In the genomic region with DNA sequence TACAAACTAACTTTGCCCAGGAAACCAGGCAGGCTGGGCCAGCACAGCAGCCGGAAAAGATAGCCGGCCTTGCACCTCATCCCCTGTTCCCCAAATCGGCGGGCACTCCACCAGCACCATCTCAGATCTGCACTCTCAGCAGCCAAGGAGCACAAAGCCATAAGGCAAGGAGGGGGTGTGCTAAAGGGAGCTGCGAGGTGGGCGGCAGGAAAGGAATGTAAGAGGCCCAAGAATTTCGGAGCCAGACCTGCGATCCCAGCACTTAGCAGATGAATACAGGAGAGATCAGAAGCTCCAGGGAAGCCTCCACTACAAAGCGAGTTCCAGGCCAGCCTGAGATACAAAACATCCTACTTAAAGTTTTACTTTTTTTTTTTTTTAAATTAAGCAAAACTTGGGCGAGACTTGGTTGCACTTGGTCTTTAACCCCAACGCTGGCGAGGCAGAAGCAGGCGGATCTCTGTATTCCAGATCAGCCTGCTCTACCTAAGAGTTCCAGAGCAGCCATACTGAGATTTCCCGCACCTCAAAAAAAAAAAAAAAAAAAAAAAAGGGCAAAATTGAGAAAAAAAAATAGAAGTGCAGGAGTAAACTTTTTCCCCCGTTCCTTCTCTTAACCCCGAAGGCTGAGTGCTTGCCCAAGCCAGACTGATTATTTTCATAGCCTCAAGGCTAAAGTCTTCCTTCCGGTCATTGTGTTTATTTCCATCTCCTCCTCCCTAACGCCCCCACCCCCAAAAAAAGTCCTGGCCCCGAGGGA, we compare ENCODE assay signal across 8 mouse cellular contexts. TPM values are rescaled to one million over a fixed set of nuclear protein-coding genes. Genes with fewer than 3 reads are reported as not detected.
A peak's percentile ranks its signal among the peaks of the same experiment; 100 is the strongest.
DNase-seq lines count a peak whose midpoint lies in the region; ATAC-seq and TF ChIP-seq lines count a peak whose summit lies in the region.

No protein-coding gene starts in this region.

- peak overlapping the region; percentile 96 for H3ac ChIP-seq in myocyte (ENCODE audit: control insufficient read depth, insufficient read length)

- H3K4me1 ChIP-seq in erythroblast, embryonic 14.5 days (ENCODE audit: control insufficient read depth) = peaks cover 41% of the 10 kb centered on the region
- peaks cover 36% of the 10 kb centered on the region for H3K4me1 ChIP-seq in forebrain, embryonic 12.5 days
- H3K4me1 ChIP-seq in hindbrain, embryonic 12.5 days = peaks cover 37% of the 10 kb centered on the region

- peak overlapping the region; percentile 99 for H3K4me3 ChIP-seq in erythroblast, embryonic 14.5 days (replicated peaks)
- H3K4me3 ChIP-seq in forebrain, embryonic 12.5 days (replicated peaks) = peak overlapping the region; percentile 66
- H3K4me3 ChIP-seq in hindbrain, embryonic 12.5 days = peak overlapping the region; percentile 84
- peak overlapping the region; percentile 88 for H3K4me3 ChIP-seq in myocyte

- intact Hi-C loops in left cerebral cortex, postnatal 36 days (cut with DNase I) = no loop called here

- peaks cover 38% of the 10 kb centered on the region for H3K36me3 ChIP-seq in erythroblast, embryonic 14.5 days (ENCODE audit: control insufficient read depth)
- H3K36me3 ChIP-seq in forebrain, embryonic 12.5 days (replicated peaks) = peaks cover 34% of the 10 kb centered on the region
- peaks cover 32% of the 10 kb centered on the region for H3K36me3 ChIP-seq in hindbrain, embryonic 12.5 days
- H3K36me3 ChIP-seq in myocyte (ENCODE audit: control insufficient read depth, insufficient read depth) = peaks cover 9% of the 10 kb centered on the region

- H3K79me2 ChIP-seq in myocyte (ENCODE audit: control insufficient read depth, insufficient read depth) = peaks cover 61% of the 10 kb centered on the region

- no peak for TF ChIP-seq CTCF in Patski (IDR thresholded peaks at IDR 0.05)

- H3K9ac ChIP-seq in forebrain, embryonic 12.5 days = peak overlapping the region; percentile 95
- peak overlapping the region; percentile 99 for H3K9ac ChIP-seq in hindbrain, embryonic 12.5 days

- 4% methylated on average over 19 of the region's 19 CpGs for WGBS in forebrain, embryonic 12.5 days
- 4% methylated on average over 19 of the region's 19 CpGs for WGBS in hindbrain, embryonic 12.5 days

- DNase-seq in Patski (ENCODE audit: low read depth, low spot score) = peak; percentile 13
- DNase-seq in left cerebral cortex, postnatal 36 days (ENCODE audit: low spot score in 2 of 2) = peak; percentile 64 to 65

- no peak for ATAC-seq in erythroblast, adult 5-6 weeks (replicated peaks; ENCODE audit: low FRiP score, poor library complexity, severe bottlenecking)
- no peak for ATAC-seq in Patski
- no peak for ATAC-seq in forebrain, embryonic 12.5 days (ENCODE audit: low FRiP score)
- ATAC-seq in hindbrain, embryonic 12.5 days (ENCODE audit: low FRiP score) = no peak
- ATAC-seq in granulocyte monocyte progenitor cell, adult 5-6 weeks (replicated peaks; ENCODE audit: poor library complexity, severe bottlenecking) = no peak

- peak overlapping the region; percentile 100 for H3K27ac ChIP-seq in forebrain, embryonic 12.5 days
- H3K27ac ChIP-seq in hindbrain, embryonic 12.5 days = peak overlapping the region; percentile 100

- H3K9me3 ChIP-seq in erythroblast, embryonic 14.5 days (ENCODE audit: control insufficient read depth, low read length) = no peaks in the 10 kb centered on the region
- H3K9me3 ChIP-seq in forebrain, embryonic 12.5 days = no peaks in the 10 kb centered on the region
- 0 out of 2 replicates have a peak, but pooled peaks cover 4% of the 10 kb centered on the region for H3K9me3 ChIP-seq in hindbrain, embryonic 12.5 days (replicated peaks)

- CTCF ChIA-PET in Patski (lab: Charles Lee) = interaction anchor here (1.3 to 1.8 kb wide), 2 partner anchors 35 to 138 kb away, joined by 4 to 5 read pairs; no protein-coding TSS in a partner anchor

- no peaks in the 10 kb centered on the region for H3K27me3 ChIP-seq in erythroblast, embryonic 14.5 days (ENCODE audit: control insufficient read depth)
- H3K27me3 ChIP-seq in Patski = no peaks in the 10 kb centered on the region
- H3K27me3 ChIP-seq in forebrain, embryonic 12.5 days = no peaks in the 10 kb centered on the region
- no peaks in the 10 kb centered on the region for H3K27me3 ChIP-seq in hindbrain, embryonic 12.5 days
- H3K27me3 ChIP-seq in myocyte (ENCODE audit: control insufficient read depth, insufficient read depth, insufficient read length) = no peaks in the 10 kb centered on the region

- POLR2A ChIA-PET in Patski (lab: Charles Lee) = interaction anchor here (0.6 to 1.2 kb wide), 9 partner anchors 8 to 1912 kb away, joined by 3 to 9 read pairs (median 3); a partner anchor contains a TSS

- TF ChIP-seq POLR2A in myocyte (IDR thresholded peaks at IDR 0.05; ENCODE audit: insufficient read length, low read depth) = no peak

- H3K4me2 ChIP-seq in forebrain, embryonic 12.5 days = peak overlapping the region; percentile 69
- peak overlapping the region; percentile 80 for H3K4me2 ChIP-seq in hindbrain, embryonic 12.5 days (replicated peaks)
- H3K4me2 ChIP-seq in myocyte (ENCODE audit: low read depth) = peak overlapping the region; percentile 74

- in situ Hi-C loops in Patski (cut with MboI; ENCODE audit: low pct_unique_long_range_greater_than_20kb) = no loop called here

TF ChIP-seq in myocyte, 11 proteins besides CTCF, POLR2A, EP300 and RAD21:
- TF ChIP-seq MYOD1 (IDR thresholded peaks at IDR 0.05; ENCODE audit: control insufficient read depth in 1 of 3, insufficient read length in 2 of 3, low read depth in 2 of 3) = no peak
- no peak for TF ChIP-seq TCF3 (IDR thresholded peaks at IDR 0.05; ENCODE audit: insufficient read length, low read depth)
- no peak for TF ChIP-seq TCF12 (IDR thresholded peaks at IDR 0.05; ENCODE audit: insufficient read depth, poor library complexity, severe bottlenecking)
- no peak for TF ChIP-seq MYOG (IDR thresholded peaks at IDR 0.05; ENCODE audit: control insufficient read depth in 1 of 3, insufficient read depth in 1 of 3, insufficient read length in 2 of 3, low read depth in 2 of 3)
- TF ChIP-seq CEBPB (IDR thresholded peaks at IDR 0.05; ENCODE audit: insufficient read depth, poor library complexity, severe bottlenecking) = no peak
- TF ChIP-seq USF1 (IDR thresholded peaks at IDR 0.05; ENCODE audit: low read depth) = no peak
- no peak for TF ChIP-seq MAX (IDR thresholded peaks at IDR 0.05; ENCODE audit: low read depth)
- no peak for TF ChIP-seq REST (IDR thresholded peaks at IDR 0.05; ENCODE audit: insufficient read depth, insufficient read length)
- no peak for TF ChIP-seq POLR2AphosphoS2 (IDR thresholded peaks at IDR 0.05; ENCODE audit: insufficient read length, low read depth)
- no peak for TF ChIP-seq SRF (IDR thresholded peaks at IDR 0.05; ENCODE audit: control insufficient read depth, insufficient read length, low read depth)
- TF ChIP-seq E2F4 (IDR thresholded peaks at IDR 0.05; ENCODE audit: insufficient read depth) = no peak

RNA-seq across cellular contexts. Expression of a gene that starts 1.7 kb away (rescaled TPM):
- polyA plus RNA-seq in erythroblast, embryonic 14.5 days (2012) = 4.1 and 4.4 TPM in 2 replicates
- 9.0 and 28.4 TPM in 2 replicates for total RNA-seq in erythroblast, adult 5-6 weeks (2015; ENCODE audit: low replicate concordance)
- total RNA-seq in erythroblast, adult 5-6 weeks (2017; ENCODE audit: low replicate concordance) = 10.7 and 11.2 TPM in 2 replicates
- polyA plus RNA-seq in Patski (2021) (230 TPM), myocyte (2012; fragmentation: generic; extraction: Trizol) (79.7 TPM)
- 245 and 247 TPM in 2 replicates for polyA plus RNA-seq in forebrain, embryonic 12.5 days (2016; fragmentation: Nextera tagmentation; extraction: Ambion mirVana)
- polyA plus RNA-seq in hindbrain, embryonic 12.5 days (2016; fragmentation: Nextera tagmentation; extraction: Ambion mirVana) = 242 and 254 TPM in 2 replicates
- 100 to 1,000 TPM; 212 to 223 TPM for total RNA-seq in left cerebral cortex, postnatal 36 days (2021)
- 139 and 142 TPM in 2 replicates for total RNA-seq in granulocyte monocyte progenitor cell, adult 5-6 weeks (2014; fragmentation: Nextera tagmentation)
- total RNA-seq in granulocyte monocyte progenitor cell, adult 5-6 weeks (2017) = 49.9 and 63.1 TPM in 2 replicates

Comparison
In these comparisons a context has a peak if more than half of its experiments do, and no peak if none do; other contexts are left out.
1. RNA of a gene that starts 1.7 kb away (polyA plus RNA-seq): 245 to 247 TPM in forebrain, embryonic 12.5 days, 242 to 254 TPM in hindbrain, embryonic 12.5 days, 230 TPM in Patski (single experiment) and 79.7 TPM in myocyte (single experiment); 4.1 to 4.4 TPM in erythroblast, embryonic 14.5 days; every median in the first group is over 10 times any median in the second.
2. Peak in every context shown above with its lines, with median percentiles within 50 percentile points of each other: H3K4me3 ChIP-seq and H3K4me2 ChIP-seq.